Mouse (Mus musculus) liver, embryonic 14.5 days (tissue): Measurements from ENCODE around the gene Txlna.

Experiments used
- CTCF ChIP-seq: IDR thresholded peaks from 2 replicates; pipeline ENCODE4 v1.5.1; 2016; ENCODE audit warnings: antibody characterized with exemption, low read depth, control low read depth
- EP300 ChIP-seq: IDR thresholded peaks from 2 replicates; pipeline ENCODE4 v1.6.1; 2016; ENCODE audit warnings: antibody characterized with exemption, low read depth

DNA sequence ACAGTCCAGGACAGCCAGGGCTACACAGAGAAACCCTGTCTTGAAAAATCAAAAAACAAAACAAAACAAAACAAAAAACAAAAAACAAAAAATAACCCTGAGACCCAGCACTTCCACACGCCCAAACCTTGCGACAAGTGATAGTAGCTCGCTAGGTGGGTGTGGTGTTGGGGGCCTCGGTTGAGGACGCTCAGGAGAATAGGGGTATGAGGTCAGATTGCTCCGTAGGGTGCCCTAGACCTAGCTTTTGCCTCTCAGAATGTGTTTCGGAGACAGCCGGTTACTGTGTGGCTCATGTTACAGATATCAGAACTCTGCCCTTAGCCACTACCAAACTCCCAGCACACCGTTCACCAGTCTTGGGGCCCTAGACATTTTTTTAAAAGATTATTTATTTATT lies 55.1 kb downstream of the Txlna start:
- no peak for TF ChIP-seq CTCF
- TF ChIP-seq EP300 = no peak
